Mouse (Mus musculus) small intestine, adult 2 months (tissue): Measurements from ENCODE around the gene Dzip1.

Experiments
- CTCF ChIP-seq: fragments of 200-500 bp; IDR thresholded peaks from 2 replicates; pipeline ENCODE4 v1.5.1; 2012; ENCODE audit warnings: low read depth, mild to moderate bottlenecking, control low read depth, inconsistent platforms, low read length, moderate library complexity, mixed read lengths; ENCODE audit not compliant: insufficient replicate concordance, insufficient read length; ENCODE audit errors: extremely low read depth
- POLR2A ChIP-seq: fragments of 200-500 bp; IDR thresholded peaks from 2 replicates; pipeline ENCODE4 v1.6.1; 2012; ENCODE audit warnings: low read depth, mild to moderate bottlenecking, control low read depth, inconsistent platforms, low read length, moderate library complexity

DNA sequence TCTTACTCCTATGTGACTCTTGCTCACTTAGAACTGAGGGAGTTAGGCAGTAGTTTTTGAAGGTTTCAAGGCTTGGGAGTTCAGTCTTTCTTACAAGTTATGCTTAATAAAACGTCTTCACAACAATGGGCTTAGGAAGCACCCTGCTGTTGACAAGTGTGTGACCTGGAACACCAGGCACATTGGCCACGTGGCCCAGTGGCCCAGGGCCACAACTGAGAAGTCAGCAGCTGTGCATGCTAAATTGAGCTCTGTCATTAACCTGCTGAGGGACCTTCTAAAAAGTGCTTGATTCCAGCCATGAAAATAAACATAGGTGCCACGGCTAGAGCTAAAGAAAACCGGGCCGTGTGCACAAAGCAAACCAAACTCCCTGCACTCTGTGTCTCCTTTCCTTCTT is 85.8 kb downstream of the Dzip1 start:
- TF ChIP-seq CTCF (no peak), POLR2A (no peak)
